Mouse (Mus musculus) C2C12 (cell line): ENCODE data around the gene Ankmy2.

Experiments used
- CTCF ChIP-seq: IDR thresholded peaks from one replicate; pipeline ENCODE4 v1.5.1; 2011; ENCODE audit not compliant: control insufficient read depth, insufficient read depth, insufficient read length
- FOSL1 ChIP-seq: IDR thresholded peaks from one replicate; pipeline ENCODE4 v1.8.0; 2011; ENCODE audit warnings: mild to moderate bottlenecking, low read length; ENCODE audit not compliant: poor library complexity, insufficient read depth, severe bottlenecking
- MYOD1 ChIP-seq: IDR thresholded peaks from one replicate; pipeline ENCODE4 v1.6.1; 2011; ENCODE audit warnings: low read depth; ENCODE audit not compliant: control insufficient read depth, insufficient read length
- USF1 ChIP-seq: IDR thresholded peaks from one replicate; pipeline ENCODE4 v1.6.1; 2011; ENCODE audit warnings: low read depth, mild to moderate bottlenecking, control low read depth, moderate library complexity

DNA sequence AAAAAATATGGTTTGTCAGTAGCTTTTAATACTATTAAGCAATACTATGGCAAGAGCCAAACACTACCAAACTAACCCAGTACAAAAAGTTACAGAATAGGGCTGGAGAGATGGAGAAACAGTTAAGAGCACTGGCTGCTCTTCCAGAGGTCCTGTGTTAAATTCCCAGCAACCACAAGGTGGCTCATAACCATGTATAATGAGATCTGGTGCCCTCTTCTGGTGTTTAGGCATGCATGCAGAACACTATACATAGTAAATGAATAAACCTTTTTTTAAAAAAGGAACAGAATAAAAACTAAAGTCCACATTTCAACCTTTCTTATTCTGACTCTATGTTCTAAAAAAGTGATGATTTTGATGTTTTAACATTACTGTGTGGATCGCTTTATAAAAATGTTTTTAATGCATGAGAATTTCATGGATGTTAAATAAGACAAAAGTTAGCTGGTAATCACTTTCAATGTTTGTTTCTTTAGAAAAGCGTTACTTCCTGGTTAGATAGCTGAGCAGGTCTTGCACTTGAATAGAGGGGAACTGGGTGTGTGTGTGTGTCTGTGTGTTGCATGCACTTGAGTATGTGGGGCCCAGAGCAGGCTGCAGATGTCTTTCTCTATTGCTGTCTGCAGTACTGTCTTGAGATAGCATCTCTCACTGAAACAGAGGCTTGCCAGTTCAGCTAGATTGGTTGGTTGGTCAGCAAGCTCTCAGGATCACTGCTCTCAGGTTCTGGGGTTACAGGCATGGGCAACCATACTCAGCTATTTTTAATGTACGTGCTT, 10.5 kb upstream of the Ankmy2 start:
- TF ChIP-seq CTCF (no peak), FOSL1 (no peak), USF1 (no peak), MYOD1 (no peak)
